Mouse (Mus musculus): ENCODE measurements around the gene Aar2.

DNA sequence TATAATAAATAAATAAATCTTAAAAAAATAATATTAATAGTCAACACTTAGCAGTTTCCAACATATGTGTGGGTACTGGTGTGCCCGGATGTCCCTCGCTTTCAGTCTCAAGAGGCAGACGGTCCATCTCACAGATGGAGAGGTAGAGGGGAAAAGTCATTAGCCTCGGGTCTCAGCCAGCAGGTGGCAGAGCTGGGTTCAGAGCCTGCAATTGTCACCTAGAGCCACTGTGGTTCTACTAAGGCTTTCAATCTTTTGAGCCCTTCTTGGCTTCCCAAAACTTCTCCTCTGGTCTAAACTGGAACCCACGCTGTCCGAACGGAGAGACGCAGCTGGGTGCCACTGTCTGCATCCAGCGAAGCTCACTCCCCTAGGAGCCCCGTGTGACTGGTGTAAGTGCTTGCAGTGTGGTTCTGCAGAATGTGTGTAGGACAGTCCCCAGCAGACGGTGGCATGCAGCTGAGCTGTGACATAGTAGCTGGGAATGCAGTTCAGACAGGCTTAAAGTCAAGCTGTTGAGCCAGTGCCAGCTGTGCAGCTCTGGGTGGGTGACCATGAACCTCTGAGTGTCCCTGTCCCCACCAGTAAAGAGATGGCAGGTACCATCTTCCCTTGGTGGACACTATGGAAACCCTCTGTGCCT lies 36.9 kb downstream of the Aar2 start:
- TF ChIP-seq CHD2 (IDR thresholded peaks at IDR 0.05; ENCODE audit: low read depth, low read length): no peak
- TF ChIP-seq ZNF384 (IDR thresholded peaks at IDR 0.05; ENCODE audit: low read depth, low read length): no peak
